Mouse (Mus musculus): ENCODE results near the gene Icosl. TPM values are rescaled to one million over a fixed set of nuclear protein-coding genes. Genes with fewer than 3 reads are reported as not detected.

Icosl gene
- polyA plus RNA-seq, 2 experiments = 2.2 to 2.4 TPM

DNA sequence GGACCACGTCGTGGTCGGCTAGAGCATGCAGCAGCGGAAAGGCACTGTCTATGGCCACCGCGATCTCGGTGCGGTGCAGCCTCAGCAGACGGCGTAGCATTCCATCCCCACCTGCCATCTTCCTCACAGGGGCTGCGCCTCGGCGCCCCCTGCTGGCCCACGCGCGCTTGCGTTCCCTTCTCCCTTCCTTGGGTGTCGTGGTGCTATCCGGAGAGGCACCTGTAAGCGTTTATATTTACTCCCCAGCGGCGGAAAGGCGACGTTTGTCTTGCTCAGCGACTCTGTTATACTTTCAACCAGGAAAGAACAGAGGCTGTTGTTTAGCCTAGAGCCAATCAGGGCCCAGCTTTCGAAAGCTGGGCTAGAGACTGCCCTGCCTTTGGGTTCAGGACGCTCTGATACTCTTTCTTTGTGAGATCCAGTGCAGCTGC lies 25.7 kb upstream of the Icosl start, which contains the start of gene Aire:
Gene Aire, minus strand, starts transcription at position 205 of the 431 bp plus-strand sequence.
- Histone ChIP-seq H3K4me2 (ENCODE audit: low read depth) (peak within 1 kb of the TSS; percentile 29), H3K36me3 (replicated peaks; ENCODE audit: control insufficient read depth, insufficient read depth, low read depth) (no peaks in the 10 kb centered on the region), H3K9ac (replicated peaks) (no peak within 1 kb of the TSS), H3K27ac (no peak within 1 kb of the TSS), H3K4me3 (ENCODE audit: insufficient read depth in 1 of 2, low read depth in 2 of 2, low read length in 2 of 2) (no peak within 1 kb of the TSS), H3K9me3 (ENCODE audit: control insufficient read depth, low read length) (no peaks in the 10 kb centered on the region), H3K27me3 (ENCODE audit: control insufficient read depth, insufficient read depth, low read length) (no peaks in the 10 kb centered on the region; the same call in 1 of the 2 replicates), H3K4me1 (replicated peaks; ENCODE audit: control insufficient read depth in 2 of 2, insufficient read depth in 2 of 2, low read length in 1 of 2) (no peaks in the 10 kb centered on the region)
- 3% methylated on average over 27 of the region's 27 CpGs for WGBS (ENCODE audit: insufficient replicate concordance)
- peak; percentile 94 for TF ChIP-seq CTCF (IDR thresholded peaks at IDR 0.05; ENCODE audit: low read depth)
- TF ChIP-seq EP300 (IDR thresholded peaks at IDR 0.05; ENCODE audit: low read depth) = no peak
- DNase-seq (ENCODE audit: low read depth in 3 of 3, low spot score in 3 of 3) (peak in 1 of 3 experiments; percentile 20), ATAC-seq (ENCODE audit: insufficient read depth) (peak; percentile 35; the same call in 1 of the 2 replicates)

DNA sequence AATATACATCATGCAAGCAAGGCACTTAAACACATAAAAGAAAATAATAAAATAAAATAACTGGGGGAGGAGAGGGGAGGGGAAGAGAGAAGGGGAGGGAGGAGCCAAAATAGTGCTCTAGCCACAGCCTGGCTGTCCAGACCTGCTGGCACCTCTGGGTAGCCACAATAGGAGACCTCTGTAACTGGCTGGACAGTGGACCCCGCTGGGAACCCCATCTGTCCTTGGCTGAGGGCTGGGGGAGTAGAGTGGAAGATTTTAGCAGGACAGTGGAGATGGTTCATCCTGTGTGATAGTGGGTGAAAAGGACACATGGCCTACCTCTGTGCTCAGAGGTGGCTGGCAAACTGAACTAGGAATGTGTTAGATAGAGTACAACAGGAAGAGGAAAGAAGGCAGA lies 24.6 kb upstream of the Icosl start:
- H3K36me3 ChIP-seq (replicated peaks; ENCODE audit: control insufficient read depth, insufficient read depth, low read depth) = no peaks in the 10 kb centered on the region
- 33% methylated on average over 1 of the region's 1 CpGs for WGBS (ENCODE audit: insufficient replicate concordance)
- no peak for ATAC-seq (ENCODE audit: insufficient read depth)
- no peak overlapping the region for H3K9ac ChIP-seq (replicated peaks)
- H3K4me2 ChIP-seq (ENCODE audit: low read depth) = no peak overlapping the region
- H3K27me3 ChIP-seq (ENCODE audit: control insufficient read depth, insufficient read depth, low read length) = no peaks in the 10 kb centered on the region; the same call in 1 of the 2 replicates
- DNase-seq (ENCODE audit: low read depth in 3 of 3, low spot score in 3 of 3) = no peak
- no peaks in the 10 kb centered on the region for H3K9me3 ChIP-seq (ENCODE audit: control insufficient read depth, low read length)
- no peaks in the 10 kb centered on the region for H3K4me1 ChIP-seq (replicated peaks; ENCODE audit: control insufficient read depth in 2 of 2, insufficient read depth in 2 of 2, low read length in 1 of 2)
- TF ChIP-seq CTCF (IDR thresholded peaks at IDR 0.05; ENCODE audit: low read depth) (no peak), EP300 (IDR thresholded peaks at IDR 0.05; ENCODE audit: low read depth) (no peak)
- no peak overlapping the region for H3K27ac ChIP-seq
- no peak overlapping the region for H3K4me3 ChIP-seq (ENCODE audit: insufficient read depth in 1 of 2, low read depth in 2 of 2, low read length in 2 of 2)

DNA sequence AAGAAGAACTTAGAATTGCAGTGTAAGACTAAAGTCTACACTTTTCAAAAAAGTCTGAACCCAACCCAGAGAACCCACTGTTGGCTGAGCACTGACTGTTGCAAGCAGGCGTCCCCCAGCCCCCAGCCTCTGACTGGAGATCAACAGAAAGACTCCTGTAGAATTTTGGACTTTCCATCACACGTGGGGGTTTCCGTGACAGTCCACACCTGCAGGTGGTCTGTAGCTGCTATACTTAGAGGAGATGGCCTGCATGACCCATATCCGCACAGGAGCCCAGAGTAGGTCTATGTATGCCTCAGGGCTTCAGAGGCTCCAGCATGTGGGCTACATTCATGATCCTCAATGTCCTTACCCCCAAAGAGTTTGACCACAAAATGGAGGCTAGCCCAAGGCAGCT lies 22.7 kb upstream of the Icosl start:
- WGBS (ENCODE audit: insufficient replicate concordance) = 56% methylated on average over 4 of the region's 4 CpGs
- H3K4me3 ChIP-seq (ENCODE audit: insufficient read depth in 1 of 2, low read depth in 2 of 2, low read length in 2 of 2) = no peak overlapping the region
- ATAC-seq (ENCODE audit: insufficient read depth) (no peak), DNase-seq (ENCODE audit: low read depth in 3 of 3, low spot score in 3 of 3) (no peak)
- H3K27me3 ChIP-seq (ENCODE audit: control insufficient read depth, insufficient read depth, low read length) = no peaks in the 10 kb centered on the region; the same call in 1 of the 2 replicates
- H3K9ac ChIP-seq (replicated peaks) = no peak overlapping the region
- no peaks in the 10 kb centered on the region for H3K4me1 ChIP-seq (replicated peaks; ENCODE audit: control insufficient read depth in 2 of 2, insufficient read depth in 2 of 2, low read length in 1 of 2)
- H3K9me3 ChIP-seq (ENCODE audit: control insufficient read depth, low read length) = no peaks in the 10 kb centered on the region
- H3K4me2 ChIP-seq (ENCODE audit: low read depth) = no peak overlapping the region
- no peak overlapping the region for H3K27ac ChIP-seq
- H3K36me3 ChIP-seq (replicated peaks; ENCODE audit: control insufficient read depth, insufficient read depth, low read depth) = no peaks in the 10 kb centered on the region
- no peak for TF ChIP-seq EP300 (IDR thresholded peaks at IDR 0.05; ENCODE audit: low read depth)
- TF ChIP-seq CTCF (IDR thresholded peaks at IDR 0.05; ENCODE audit: low read depth) = no peak

DNA sequence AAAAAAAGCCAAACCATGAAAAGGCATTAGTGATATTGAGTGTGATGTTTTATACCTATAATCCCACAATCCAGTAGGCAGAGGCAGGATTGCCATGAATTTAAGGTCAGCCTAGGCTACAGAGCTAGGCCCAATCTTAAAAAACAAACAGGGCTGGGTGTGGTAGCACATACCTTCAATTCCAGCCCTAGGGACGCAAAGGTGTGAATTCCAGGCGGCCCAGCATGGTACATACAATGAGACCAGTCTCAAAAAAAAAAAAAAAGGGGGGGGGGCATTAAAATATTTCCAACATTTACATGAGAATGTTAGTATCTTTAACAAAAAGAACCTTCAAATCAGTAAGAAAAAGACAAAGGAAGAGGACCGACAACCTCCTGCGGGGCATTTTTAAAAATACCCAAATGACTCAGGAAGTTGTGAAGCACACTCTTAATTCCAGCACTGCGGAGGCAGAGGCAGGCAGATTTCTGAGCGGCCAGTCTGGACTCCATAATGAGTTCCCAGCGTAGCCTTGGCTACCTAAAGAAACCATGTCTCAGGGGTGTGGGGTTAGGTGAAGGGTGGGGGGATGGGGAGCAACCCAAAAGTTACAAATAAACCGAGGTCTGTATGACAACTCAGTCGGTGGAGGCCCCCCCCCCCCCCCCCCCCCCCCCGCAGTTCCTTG lies 20.9 kb upstream of the Icosl start:
- no peak for TF ChIP-seq CTCF (IDR thresholded peaks at IDR 0.05; ENCODE audit: low read depth)
- TF ChIP-seq EP300 (IDR thresholded peaks at IDR 0.05; ENCODE audit: low read depth) = no peak
- Histone ChIP-seq H3K4me1 (replicated peaks; ENCODE audit: control insufficient read depth in 2 of 2, insufficient read depth in 2 of 2, low read length in 1 of 2) (no peaks in the 10 kb centered on the region), H3K4me3 (ENCODE audit: insufficient read depth in 1 of 2, low read depth in 2 of 2, low read length in 2 of 2) (no peak overlapping the region), H3K27me3 (ENCODE audit: control insufficient read depth, insufficient read depth, low read length) (no peaks in the 10 kb centered on the region), H3K9me3 (ENCODE audit: control insufficient read depth, low read length) (no peaks in the 10 kb centered on the region), H3K27ac (no peak overlapping the region), H3K36me3 (replicated peaks; ENCODE audit: control insufficient read depth, insufficient read depth, low read depth) (no peaks in the 10 kb centered on the region), H3K9ac (replicated peaks) (no peak overlapping the region), H3K4me2 (ENCODE audit: low read depth) (no peak overlapping the region)
- 60% methylated on average over 9 of the region's 10 CpGs for WGBS (ENCODE audit: insufficient replicate concordance)
- DNase-seq (ENCODE audit: low read depth in 3 of 3, low spot score in 3 of 3) (no peak), ATAC-seq (ENCODE audit: insufficient read depth) (no peak)

DNA sequence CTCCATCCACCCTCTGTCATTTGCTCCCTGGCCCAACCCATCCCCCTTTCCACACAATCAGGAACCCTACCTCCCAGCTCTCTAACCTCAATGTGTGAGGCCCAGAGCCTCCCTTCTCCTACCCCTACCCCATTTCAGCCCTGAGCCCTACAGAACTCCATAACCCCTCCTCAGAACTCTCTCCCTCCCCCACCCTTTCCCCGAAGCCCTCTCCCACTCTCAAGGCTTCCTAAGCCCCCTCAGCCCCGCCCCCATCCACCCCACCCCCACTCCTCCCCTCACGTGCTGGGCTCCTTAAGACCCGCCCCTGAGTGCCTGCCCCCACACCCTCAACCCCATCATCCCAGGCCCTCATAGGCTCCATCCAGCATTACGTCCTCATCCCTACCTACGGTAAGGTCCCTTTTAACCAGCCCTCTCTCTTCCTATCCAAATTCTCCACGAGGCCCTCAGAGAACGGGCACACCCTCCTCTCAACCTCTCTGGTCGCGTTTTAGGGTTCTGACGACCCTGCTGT lies 19.5 kb upstream of the Icosl start:
- H3K4me3 ChIP-seq (ENCODE audit: insufficient read depth in 1 of 2, low read depth in 2 of 2, low read length in 2 of 2) = no peak overlapping the region
- DNase-seq (ENCODE audit: low read depth in 3 of 3, low spot score in 3 of 3) (no peak), ATAC-seq (ENCODE audit: insufficient read depth) (no peak)
- H3K36me3 ChIP-seq (replicated peaks; ENCODE audit: control insufficient read depth, insufficient read depth, low read depth) = no peaks in the 10 kb centered on the region
- no peak overlapping the region for H3K9ac ChIP-seq (replicated peaks)
- H3K4me1 ChIP-seq (replicated peaks; ENCODE audit: control insufficient read depth in 2 of 2, insufficient read depth in 2 of 2, low read length in 1 of 2) = no peaks in the 10 kb centered on the region
- H3K27ac ChIP-seq = no peak overlapping the region
- H3K9me3 ChIP-seq (ENCODE audit: control insufficient read depth, low read length) = no peaks in the 10 kb centered on the region
- H3K4me2 ChIP-seq (ENCODE audit: low read depth) = no peak overlapping the region
- TF ChIP-seq CTCF (IDR thresholded peaks at IDR 0.05; ENCODE audit: low read depth) (no peak), EP300 (IDR thresholded peaks at IDR 0.05; ENCODE audit: low read depth) (no peak)
- WGBS (ENCODE audit: insufficient replicate concordance) = 41% methylated on average over 11 of the region's 11 CpGs
- H3K27me3 ChIP-seq (ENCODE audit: control insufficient read depth, insufficient read depth, low read length) = no peaks in the 10 kb centered on the region

Measured in liver, embryonic 14.5 days (tissue).